Mouse (Mus musculus) right cerebral cortex, postnatal 14 days (tissue): ENCODE data around the gene Apoc4.
A peak's percentile ranks its signal among the peaks of the same experiment; 100 is the strongest.

Source experiments
- DNase-seq: peaks from one replicate; pipeline ENCODE4 v3.0.0; 2022

The Apoc4 gene

GRCm38 (mm10) chr7:19681202-19681694, at the start of gene Apoc4, which contains the start of gene Gm44805:
Gene Apoc4 (minus strand): TSS chr7:19681479.
Gene Gm44805 (minus strand): TSS chr7:19681423.
- no peak for DNase-seq

DNA sequence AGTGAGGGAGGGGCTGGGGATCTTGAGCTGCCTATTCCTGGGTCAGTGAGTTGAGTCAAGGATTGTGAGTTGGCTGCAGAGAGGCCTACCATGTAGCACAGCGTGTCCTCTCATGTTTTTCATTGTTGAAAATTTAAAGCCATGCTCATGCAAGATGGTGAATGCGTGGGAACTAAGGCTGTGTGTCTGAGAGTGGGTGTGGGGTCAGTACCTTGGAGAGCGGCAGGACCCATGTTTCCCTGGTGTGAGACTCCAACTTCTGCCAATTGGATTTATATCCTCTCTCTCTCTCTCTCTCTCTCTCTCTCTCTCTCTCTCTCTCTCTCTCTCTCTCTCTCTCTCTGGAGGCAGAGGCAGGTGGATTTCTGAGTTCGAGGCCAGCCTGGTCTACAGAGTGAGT, 45.3 kb upstream of the Apoc4 start:
- no peak for DNase-seq

- DNase-seq: no peak
Measured at GRCm38 (mm10) chr7:19724167-19724566, 42.9 kb upstream of the Apoc4 start.

DNA sequence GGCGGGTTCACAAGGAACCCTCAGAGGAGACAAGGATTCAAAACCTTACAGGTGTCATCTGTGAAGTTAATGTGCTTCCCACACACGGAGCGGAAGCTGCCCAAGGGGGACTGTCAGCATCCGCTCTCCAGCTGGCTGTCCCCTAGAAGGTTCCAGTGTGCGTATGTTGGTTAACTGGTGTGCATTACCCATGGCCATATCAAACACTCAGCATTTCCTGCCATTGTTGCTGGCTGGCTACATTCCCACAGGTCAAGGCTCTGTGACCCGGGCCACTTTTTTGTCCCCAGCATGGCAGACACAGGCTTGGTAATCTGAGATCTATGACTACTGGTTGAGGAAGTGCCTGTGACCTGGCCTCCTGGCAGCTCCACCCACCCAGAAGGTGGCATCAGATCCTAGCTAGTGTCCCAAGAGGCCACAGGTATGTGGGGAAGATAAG, 41.5 kb upstream of the Apoc4 start:
- no peak for DNase-seq

DNA sequence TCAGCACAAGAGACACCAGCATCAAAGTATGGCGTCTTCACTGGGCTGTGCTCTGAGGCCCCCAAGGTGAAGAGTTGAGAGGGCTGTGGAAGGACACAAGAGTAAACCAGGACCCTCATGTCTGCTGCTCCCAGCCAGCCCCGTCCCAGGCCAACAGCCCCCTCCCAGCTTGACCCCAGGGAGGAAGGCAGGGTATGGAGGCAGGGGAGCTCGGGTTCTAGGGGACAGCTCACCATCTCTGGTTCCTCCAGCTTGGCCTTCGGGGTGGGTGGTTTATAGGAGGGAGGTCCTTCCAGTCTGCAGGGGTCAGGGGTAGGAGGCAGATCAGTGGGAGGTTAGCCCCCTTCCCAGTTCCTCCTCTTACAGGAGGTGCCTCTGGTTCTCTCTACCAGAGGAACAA, 37.9 kb upstream of the Apoc4 start:
- no peak for DNase-seq

DNA sequence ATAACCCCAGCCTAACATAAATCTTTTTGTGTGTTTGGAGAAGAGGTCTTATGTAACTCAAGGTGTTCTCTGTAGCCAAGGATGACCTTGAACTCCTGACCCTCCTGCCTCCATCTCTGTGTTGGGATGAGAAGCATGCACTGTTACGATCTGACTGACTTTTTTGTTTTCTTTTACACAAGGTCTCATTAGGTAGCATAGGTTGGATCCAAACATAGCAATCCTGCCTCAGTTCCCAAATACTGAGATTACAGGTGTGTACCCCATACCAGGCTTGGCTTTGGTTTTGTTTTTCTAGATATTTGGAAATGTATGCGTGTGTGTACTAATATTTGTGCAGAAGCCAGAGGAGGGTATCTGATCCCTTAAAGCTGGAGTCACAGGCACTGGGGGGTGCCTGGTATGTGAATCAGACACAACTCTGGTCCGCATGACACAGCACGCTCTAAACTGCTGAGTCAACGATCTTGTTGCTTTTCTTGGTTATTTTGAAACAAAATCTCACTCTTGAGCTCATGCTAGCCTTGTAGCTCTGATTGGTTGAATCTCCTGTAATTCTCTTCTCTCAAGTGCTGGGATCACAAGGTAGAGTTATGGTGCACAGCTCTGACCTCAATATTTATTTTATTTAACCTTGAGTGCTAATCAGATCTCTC, 37.1 kb upstream of the Apoc4 start:
- DNase-seq: no peak

GRCm38 (mm10) chr7:19717346-19717745, 36.1 kb upstream of the Apoc4 start:
- DNase-seq: no peak

DNA sequence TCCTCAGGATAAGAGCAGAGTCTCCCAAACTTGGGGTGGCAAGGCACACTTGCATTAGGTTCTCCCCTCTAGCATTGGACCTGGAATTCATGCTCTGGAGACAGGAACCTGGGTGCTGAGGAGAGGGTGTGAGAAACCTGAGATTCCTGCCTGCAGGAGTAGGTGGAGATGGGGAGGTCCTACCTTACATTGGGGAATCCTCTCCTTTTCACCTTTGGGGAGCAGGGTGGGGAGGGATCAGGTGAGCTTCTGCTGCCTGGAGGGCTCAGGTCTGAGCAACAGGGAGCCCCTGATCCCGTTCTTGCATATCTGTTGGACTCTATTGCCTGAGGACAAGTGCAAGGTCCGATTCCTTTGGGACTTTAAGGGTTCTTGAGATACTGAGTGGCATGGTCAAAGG, 35.5 kb upstream of the Apoc4 start:
- no peak for DNase-seq

DNA sequence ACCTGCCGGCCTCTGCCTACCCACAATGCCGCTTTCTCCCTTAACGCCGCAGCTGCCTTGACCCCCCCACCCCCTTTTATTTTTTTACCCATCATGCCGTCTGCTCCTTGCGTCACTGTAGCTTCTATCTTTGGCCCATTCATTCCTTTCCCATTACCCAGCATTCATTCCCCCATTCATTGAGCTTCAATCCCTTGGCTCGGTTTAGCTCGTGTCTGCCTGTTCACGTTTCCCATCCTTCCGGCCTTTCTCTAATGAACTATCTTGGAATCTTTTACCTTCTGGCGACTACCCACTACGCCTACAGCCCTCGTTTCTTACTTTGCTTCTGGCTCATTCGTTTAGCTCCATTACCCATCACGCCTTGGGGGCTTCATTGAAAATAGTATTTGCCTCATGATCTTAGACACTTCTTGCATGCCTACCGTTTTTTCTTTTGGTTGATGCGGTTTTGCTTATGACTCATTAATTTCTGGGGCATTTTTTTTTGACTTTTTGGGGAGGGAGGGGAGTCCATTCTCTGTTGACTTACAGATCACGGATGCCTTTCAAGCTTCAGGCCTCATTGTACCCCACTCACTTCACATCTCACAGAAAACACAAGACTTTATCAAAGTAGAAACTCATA, 34.9 kb upstream of the Apoc4 start:
- no peak for DNase-seq

- peak; percentile 97 for DNase-seq
Measured at GRCm38 (mm10) chr7:19715239-19716054, 34.2 kb upstream of the Apoc4 start, which contains the start of gene Tomm40. Gene Tomm40 (minus strand): TSS chr7:19715438.

DNA sequence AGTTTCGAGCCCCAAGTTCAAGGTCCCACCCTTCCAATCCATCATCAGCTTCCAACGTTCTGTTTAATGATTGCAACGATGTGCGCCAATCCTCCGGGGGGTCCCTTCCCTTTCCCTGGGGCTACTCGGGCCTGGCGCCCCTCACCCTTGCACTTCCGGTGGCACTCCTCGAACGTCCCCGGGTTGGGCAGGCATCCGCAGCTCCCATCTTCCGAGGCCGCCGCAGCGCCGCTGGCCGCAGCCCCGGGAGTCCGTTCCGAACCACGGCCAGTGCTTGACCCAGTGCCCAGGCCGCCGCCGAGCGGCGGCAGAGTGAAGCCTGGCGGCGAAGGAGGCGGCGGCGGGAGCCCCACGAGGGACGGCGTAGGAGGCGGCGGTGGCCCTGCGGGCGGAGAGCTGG, 33.6 kb upstream of the Apoc4 start:
- no peak for DNase-seq

DNA sequence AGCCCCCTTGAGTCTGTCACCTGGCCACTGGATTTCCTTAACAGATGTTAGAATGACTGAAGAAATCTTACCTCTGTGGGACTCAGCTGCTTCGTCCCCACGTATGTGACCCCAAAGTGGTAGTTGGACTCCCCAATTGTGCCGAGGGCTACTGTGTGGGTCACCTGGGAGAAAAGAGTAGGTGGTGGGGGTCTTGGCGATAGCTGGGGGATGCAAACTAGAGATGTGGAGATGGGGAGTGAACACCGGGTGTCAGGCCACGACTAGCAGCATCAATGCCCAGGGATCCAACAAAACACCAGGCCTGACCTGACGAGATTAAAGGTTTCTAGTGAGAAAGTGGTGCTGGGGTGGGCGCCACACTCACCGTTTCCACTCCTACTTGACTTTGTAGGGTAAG, 32.3 kb upstream of the Apoc4 start:
- no peak for DNase-seq

DNA sequence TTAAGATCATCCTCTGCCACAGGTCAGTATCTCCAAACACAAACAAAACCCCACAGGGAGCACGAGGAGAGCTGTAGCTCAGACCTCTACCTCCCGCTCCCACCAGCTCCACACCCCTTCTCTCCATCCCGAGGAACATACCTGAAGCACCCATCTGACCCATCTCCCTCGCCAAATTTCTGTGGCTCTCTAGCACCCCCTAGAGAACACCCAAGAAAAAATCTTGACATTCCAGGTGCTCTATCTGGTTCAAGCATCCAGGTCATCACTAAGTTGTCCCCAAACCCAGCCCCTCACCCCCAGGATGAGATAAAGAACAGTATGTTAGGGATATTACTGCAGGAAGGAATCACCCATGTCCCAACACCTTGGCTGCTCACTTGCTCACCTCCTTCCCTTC, 31.9 kb upstream of the Apoc4 start:
- DNase-seq: no peak

DNA sequence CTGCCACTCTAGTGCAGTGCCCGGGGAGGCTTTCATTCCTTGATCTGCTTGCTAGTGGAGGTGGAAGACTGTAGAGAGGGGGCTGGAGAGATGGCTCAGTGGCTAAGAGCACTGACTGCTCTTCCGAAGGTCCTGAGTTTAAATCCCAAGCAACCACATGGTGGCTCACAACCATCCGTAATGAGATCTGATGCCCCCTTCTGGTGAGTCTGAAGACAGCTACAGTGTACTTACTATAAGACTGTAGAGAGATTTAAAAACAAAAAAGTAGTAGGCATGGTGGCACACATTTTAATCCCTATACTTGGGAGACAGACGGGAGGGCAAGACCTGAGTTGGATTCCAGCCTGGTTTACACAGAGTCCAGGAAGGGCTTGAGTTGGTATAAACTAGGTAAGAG, 31.1 kb upstream of the Apoc4 start:
- DNase-seq: no peak

GRCm38 (mm10) chr7:19710650-19711049, 29.4 kb upstream of the Apoc4 start:
- no peak for DNase-seq

- DNase-seq: no peak
Measured at GRCm38 (mm10) chr7:19705271-19705670, 24.0 kb upstream of the Apoc4 start.

GRCm38 (mm10) chr7:19704475-19704874, 23.2 kb upstream of the Apoc4 start:
- DNase-seq: no peak

GRCm38 (mm10) chr7:19702859-19703555, 21.7 kb upstream of the Apoc4 start:
- DNase-seq: no peak

DNA sequence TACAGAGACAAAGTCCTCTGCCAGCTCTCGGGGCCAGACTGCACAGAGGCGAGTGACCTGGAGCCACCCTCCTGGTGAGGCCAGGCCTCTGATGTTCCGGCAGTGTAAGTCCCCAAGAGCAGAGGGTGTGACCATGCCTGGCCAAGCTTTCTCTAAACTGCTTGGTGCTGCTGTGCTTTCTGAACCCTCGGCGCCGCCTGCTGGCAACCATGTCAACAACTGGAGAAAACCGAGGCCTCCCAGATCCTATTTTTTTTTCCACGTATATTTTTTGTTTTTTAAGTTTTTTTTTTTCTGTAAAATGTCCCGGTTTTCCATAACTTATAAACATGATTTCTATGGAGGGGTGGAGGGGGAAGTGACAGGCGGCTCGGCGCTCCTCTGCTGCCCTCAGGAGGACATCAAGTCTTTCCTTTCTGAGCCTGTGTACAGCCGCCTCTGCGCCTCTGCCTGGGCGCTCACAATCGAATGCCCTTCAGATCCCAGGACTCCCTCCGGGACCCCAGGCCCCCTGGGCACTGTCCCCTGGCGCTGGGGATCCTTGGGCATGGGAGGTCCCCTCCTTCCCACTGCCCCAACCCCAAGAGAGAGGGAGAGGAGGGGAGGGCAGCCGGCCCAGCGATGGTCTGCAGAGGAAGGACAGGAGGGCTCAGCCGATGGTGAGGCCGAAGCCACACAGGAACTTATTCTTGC, 19.9 kb upstream of the Apoc4 start:
- DNase-seq: peak; percentile 75

DNA sequence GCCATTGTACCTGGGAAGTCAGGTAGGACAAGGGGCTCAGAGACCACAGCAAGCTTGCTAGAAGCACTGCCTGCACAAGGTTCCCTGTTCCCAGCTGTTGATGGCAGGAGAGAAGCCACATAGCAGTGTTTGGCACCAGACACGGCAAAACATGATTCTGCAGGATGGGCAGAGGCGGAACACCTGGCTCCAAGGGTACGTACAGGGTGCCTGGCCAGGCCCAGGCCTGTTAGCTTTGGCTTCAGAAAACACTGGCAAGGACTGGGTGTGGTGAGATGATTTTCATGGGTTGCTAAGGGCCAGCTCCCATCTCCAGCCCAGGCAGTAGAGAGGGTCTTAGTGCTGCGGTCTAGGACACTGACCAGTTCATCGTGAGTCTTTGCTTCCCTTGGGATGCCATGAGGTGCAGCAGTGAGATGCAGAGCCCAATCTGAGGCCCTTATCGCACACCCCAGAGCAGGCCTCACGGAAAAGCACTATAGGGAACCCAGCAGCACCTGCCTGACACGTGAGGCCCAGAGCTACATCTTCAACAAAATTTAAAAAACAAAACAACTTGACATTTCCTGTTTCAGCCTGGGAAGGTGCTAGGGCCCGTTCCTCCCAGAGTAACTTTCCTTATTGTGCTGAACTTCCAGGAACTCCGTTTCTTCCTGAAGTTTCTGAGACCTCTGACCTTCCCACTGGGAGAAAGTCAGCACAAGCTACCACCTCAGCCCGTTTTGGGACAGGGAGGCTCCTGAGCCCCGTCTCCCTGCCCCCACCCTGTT, 19.2 kb upstream of the Apoc4 start:
- no peak for DNase-seq

DNA sequence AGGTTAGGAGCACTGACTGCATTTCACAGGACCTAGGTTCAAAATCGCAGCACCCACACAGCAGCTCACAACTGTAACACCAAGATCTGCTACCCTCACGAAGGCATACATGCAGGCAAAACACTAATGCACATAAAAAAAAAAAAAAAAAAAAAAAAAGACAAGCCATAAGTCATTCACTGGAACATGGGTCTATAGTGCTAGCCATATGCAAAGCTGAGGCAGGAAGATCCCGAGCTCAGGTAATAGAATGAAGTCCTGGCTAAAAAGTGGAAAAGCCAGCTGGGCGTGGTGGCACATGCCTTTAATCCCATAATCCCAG, 18.5 kb upstream of the Apoc4 start:
- DNase-seq: no peak
